Mouse (Mus musculus): ENCODE results near the gene Olfr519. TPM values are rescaled to one million over a fixed set of nuclear protein-coding genes. Genes with fewer than 3 reads are reported as not detected.

The Olfr519 gene
- polyA plus RNA-seq, 1 experiment from 2014 or later, result not detected

DNA sequence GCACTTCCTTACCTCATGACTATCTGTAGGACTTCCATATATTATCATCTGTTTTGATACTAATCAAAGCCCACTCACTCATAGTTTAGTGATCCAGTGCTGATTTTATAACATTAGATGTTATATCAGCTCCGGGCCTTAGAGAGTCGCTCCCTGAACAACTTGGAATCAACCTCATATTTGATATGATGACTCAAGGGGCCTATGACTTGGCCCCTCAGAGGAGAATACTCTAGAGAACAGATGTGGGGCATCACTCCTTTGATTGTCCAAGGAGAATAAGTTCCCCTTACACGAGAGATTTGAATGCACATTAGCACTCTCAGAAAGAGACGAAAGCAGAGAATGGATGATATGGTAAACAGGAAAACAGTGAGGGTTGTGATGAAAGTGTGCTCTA, 9.3 kb downstream of the Olfr519 start, which contains the start of gene Olfr518:
Olfr518 (minus strand) TSS at position 101 of the 400 bp plus-strand sequence.
- Histone ChIP-seq H3K27ac (replicated peaks) (no peak within 1 kb of the TSS), H3K9me3 (ENCODE audit: control insufficient read depth, low read length) (no peaks in the 10 kb centered on the region), H3K4me3 (ENCODE audit: low read depth, low read length) (no peak within 1 kb of the TSS), H3K9ac (ENCODE audit: low read length) (no peak within 1 kb of the TSS), H3K4me2 (replicated peaks; ENCODE audit: low read depth) (no peak within 1 kb of the TSS), H3K4me1 (replicated peaks; ENCODE audit: control insufficient read depth, insufficient read depth) (no peaks in the 10 kb centered on the region), H3K27me3 (ENCODE audit: control insufficient read depth, insufficient read depth, low read length) (no peaks in the 10 kb centered on the region), H3K36me3 (ENCODE audit: control insufficient read depth, insufficient read depth, low read length) (no peaks in the 10 kb centered on the region)
- no peak for ATAC-seq (ENCODE audit: low FRiP score, low TSS enrichment)
- WGBS, result 68% methylated on average over 4 of the region's 4 CpGs
- TF ChIP-seq CTCF (IDR thresholded peaks at IDR 0.05; ENCODE audit: low read depth) (no peak), EP300 (optimal IDR thresholded peaks at IDR 0.05) (no peak)
- DNase-seq (ENCODE audit: low spot score), result no peak

DNA sequence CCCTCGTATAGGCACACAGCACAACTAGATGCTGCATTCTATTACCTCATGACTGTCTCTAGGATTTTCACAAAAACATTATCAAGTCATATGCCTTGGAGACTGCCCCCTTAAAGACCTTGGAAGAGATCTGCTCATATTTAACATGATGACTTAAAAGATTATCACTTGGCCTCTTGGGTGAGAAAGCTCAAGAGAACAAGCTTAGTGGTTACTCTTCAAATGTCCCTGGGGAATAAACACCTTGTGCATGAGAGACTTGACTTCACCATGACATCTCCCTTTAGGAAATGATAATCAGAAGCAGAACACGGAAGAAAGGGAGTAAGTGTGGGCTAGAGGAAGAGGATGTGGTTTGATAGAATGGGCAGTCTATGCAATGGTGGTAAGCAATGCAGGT, 21.9 kb downstream of the Olfr519 start, which contains the start of gene Olfr517:
Olfr517 (minus strand) TSS at position 101 of the 400 bp plus-strand sequence.
- Histone ChIP-seq H3K36me3 (ENCODE audit: control insufficient read depth, insufficient read depth, low read length) (no peaks in the 10 kb centered on the region), H3K4me1 (replicated peaks; ENCODE audit: control insufficient read depth, insufficient read depth) (no peaks in the 10 kb centered on the region), H3K9ac (ENCODE audit: low read length) (no peak within 1 kb of the TSS), H3K4me3 (ENCODE audit: low read depth, low read length) (no peak within 1 kb of the TSS), H3K27me3 (ENCODE audit: control insufficient read depth, insufficient read depth, low read length) (no peaks in the 10 kb centered on the region), H3K27ac (replicated peaks) (no peak within 1 kb of the TSS), H3K4me2 (replicated peaks; ENCODE audit: low read depth) (no peak within 1 kb of the TSS), H3K9me3 (ENCODE audit: control insufficient read depth, low read length) (no peaks in the 10 kb centered on the region)
- DNase-seq (ENCODE audit: low spot score), result no peak
- ATAC-seq (ENCODE audit: low FRiP score, low TSS enrichment), result no peak
- TF ChIP-seq CTCF (IDR thresholded peaks at IDR 0.05; ENCODE audit: low read depth) (no peak), EP300 (optimal IDR thresholded peaks at IDR 0.05) (no peak)
- WGBS, result 65% methylated on average over 2 of the region's 2 CpGs

DNA sequence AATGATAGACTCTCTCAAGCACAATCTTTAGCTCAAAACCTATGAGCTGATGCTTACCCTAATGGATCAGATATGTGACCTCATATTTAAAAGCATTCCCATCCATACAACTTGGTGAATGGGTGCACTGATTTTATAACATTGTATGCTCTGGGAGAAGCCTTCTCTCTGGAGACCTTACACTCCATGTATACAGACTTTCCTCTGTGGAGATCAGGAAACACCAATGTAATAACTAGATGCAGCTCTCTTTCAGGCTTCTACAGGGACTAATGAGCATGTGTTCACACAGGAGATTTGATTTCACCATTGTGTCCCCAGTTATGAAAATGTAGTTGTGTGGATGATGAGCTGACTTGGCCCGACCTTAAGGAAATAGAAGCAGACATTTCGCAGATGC, 43.8 kb downstream of the Olfr519 start, which contains the start of gene Olfr516:
Olfr516 (minus strand) TSS at position 101 of the 400 bp plus-strand sequence.
- WGBS, result 82% methylated on average over 2 of the region's 2 CpGs
- DNase-seq (ENCODE audit: low spot score), result no peak
- TF ChIP-seq EP300 (optimal IDR thresholded peaks at IDR 0.05) (no peak), CTCF (IDR thresholded peaks at IDR 0.05; ENCODE audit: low read depth) (no peak)
- Histone ChIP-seq H3K9me3 (ENCODE audit: control insufficient read depth, low read length) (no peaks in the 10 kb centered on the region), H3K27me3 (ENCODE audit: control insufficient read depth, insufficient read depth, low read length) (no peaks in the 10 kb centered on the region), H3K4me3 (ENCODE audit: low read depth, low read length) (no peak within 1 kb of the TSS), H3K9ac (ENCODE audit: low read length) (no peak within 1 kb of the TSS), H3K27ac (replicated peaks) (no peak within 1 kb of the TSS), H3K4me1 (replicated peaks; ENCODE audit: control insufficient read depth, insufficient read depth) (no peaks in the 10 kb centered on the region), H3K4me2 (replicated peaks; ENCODE audit: low read depth) (no peak within 1 kb of the TSS), H3K36me3 (ENCODE audit: control insufficient read depth, insufficient read depth, low read length) (no peaks in the 10 kb centered on the region)
- no peak for ATAC-seq (ENCODE audit: low FRiP score, low TSS enrichment)

Other genes with a start within 250 kb of the Olfr519 start
- gene Olfr509, start 242.5 kb downstream of the Olfr519 start, polyA plus RNA-seq (2015; fragmentation: Nextera tagmentation; extraction: Ambion mirVana), result not detected in 2 replicates
- not detected in 2 replicates for gene Olfr510, start 228.0 kb downstream of the Olfr519 start, polyA plus RNA-seq (2015; fragmentation: Nextera tagmentation; extraction: Ambion mirVana)
- gene Olfr512, start 181.1 kb downstream of the Olfr519 start, polyA plus RNA-seq (2015; fragmentation: Nextera tagmentation; extraction: Ambion mirVana), result not detected in 2 replicates
- not detected in 2 replicates for gene Olfr513, start 143.4 kb downstream of the Olfr519 start, polyA plus RNA-seq (2015; fragmentation: Nextera tagmentation; extraction: Ambion mirVana)
- gene Olfr514, start 68.4 kb downstream of the Olfr519 start, polyA plus RNA-seq (2015; fragmentation: Nextera tagmentation; extraction: Ambion mirVana), result not detected in 2 replicates
- not detected in 2 replicates for gene Olfr516, start 43.9 kb downstream of the Olfr519 start, polyA plus RNA-seq (2015; fragmentation: Nextera tagmentation; extraction: Ambion mirVana)
- gene Olfr517, start 22.0 kb downstream of the Olfr519 start, polyA plus RNA-seq (2015; fragmentation: Nextera tagmentation; extraction: Ambion mirVana), result not detected in 2 replicates
- not detected in 2 replicates for gene Olfr518, start 9.4 kb downstream of the Olfr519 start, polyA plus RNA-seq (2015; fragmentation: Nextera tagmentation; extraction: Ambion mirVana)
- gene Nlrp10, start 35.8 kb upstream of the Olfr519 start, polyA plus RNA-seq (2015; fragmentation: Nextera tagmentation; extraction: Ambion mirVana), result 12.2 and 12.6 TPM in 2 replicates
- gene Eif3f, start 40.0 kb upstream of the Olfr519 start, polyA plus RNA-seq (2015; fragmentation: Nextera tagmentation; extraction: Ambion mirVana), result 70.1 and 75.8 TPM in 2 replicates
- gene Tub, start 55.9 kb upstream of the Olfr519 start, polyA plus RNA-seq (2015; fragmentation: Nextera tagmentation; extraction: Ambion mirVana), result 0.75 and 0.90 TPM in 2 replicates
- 0.93 and 1.1 TPM in 2 replicates for gene Ric3, start 188.9 kb upstream of the Olfr519 start, polyA plus RNA-seq (2015; fragmentation: Nextera tagmentation; extraction: Ambion mirVana)

Measured in stomach, postnatal 0 days (tissue).